Mouse (Mus musculus): ENCODE measurements around the gene Ift122. TPM values are rescaled to one million over a fixed set of nuclear protein-coding genes. Genes with fewer than 3 reads are reported as not detected.

Gene Ift122
- polyA plus RNA-seq, 1 experiment: 21.4 TPM

GRCm38 (mm10) chr6:115935544-115935943 is 82.3 kb downstream of the Ift122 start:
- Histone ChIP-seq H3K36me3 (ENCODE audit: control insufficient read depth, insufficient read depth) (no peaks in the 10 kb centered on the region), H3K79me2 (ENCODE audit: control insufficient read depth, insufficient read depth) (no peaks in the 10 kb centered on the region), H3ac (ENCODE audit: control insufficient read depth, insufficient read length) (no peak overlapping the region), H3K4me2 (ENCODE audit: low read depth) (no peak overlapping the region), H3K4me3 (no peak overlapping the region), H3K27me3 (ENCODE audit: control insufficient read depth, insufficient read depth, insufficient read length) (no peaks in the 10 kb centered on the region)
- TF ChIP-seq CEBPB (IDR thresholded peaks at IDR 0.05; ENCODE audit: insufficient read depth, poor library complexity, severe bottlenecking) (no peak), MAX (IDR thresholded peaks at IDR 0.05; ENCODE audit: low read depth) (no peak), E2F4 (IDR thresholded peaks at IDR 0.05; ENCODE audit: insufficient read depth) (no peak), TCF12 (IDR thresholded peaks at IDR 0.05; ENCODE audit: insufficient read depth, poor library complexity, severe bottlenecking) (no peak), TCF3 (IDR thresholded peaks at IDR 0.05; ENCODE audit: insufficient read length, low read depth) (no peak), USF1 (IDR thresholded peaks at IDR 0.05; ENCODE audit: low read depth) (no peak), MYOG (IDR thresholded peaks at IDR 0.05; ENCODE audit: control insufficient read depth in 1 of 3, insufficient read depth in 1 of 3, insufficient read length in 2 of 3, low read depth in 2 of 3) (no peak), POLR2A (IDR thresholded peaks at IDR 0.05; ENCODE audit: insufficient read length, low read depth) (no peak), SRF (IDR thresholded peaks at IDR 0.05; ENCODE audit: control insufficient read depth, insufficient read length, low read depth) (no peak), REST (IDR thresholded peaks at IDR 0.05; ENCODE audit: insufficient read depth, insufficient read length) (no peak), POLR2AphosphoS2 (IDR thresholded peaks at IDR 0.05; ENCODE audit: insufficient read length, low read depth) (no peak), MYOD1 (IDR thresholded peaks at IDR 0.05; ENCODE audit: control insufficient read depth in 1 of 3, insufficient read length in 2 of 3, low read depth in 2 of 3) (no peak)

- H3K4me2 ChIP-seq (ENCODE audit: low read depth): no peak overlapping the region
- no peak overlapping the region for H3ac ChIP-seq (ENCODE audit: control insufficient read depth, insufficient read length)
- no peaks in the 10 kb centered on the region for H3K36me3 ChIP-seq (ENCODE audit: control insufficient read depth, insufficient read depth)
- H3K27me3 ChIP-seq (ENCODE audit: control insufficient read depth, insufficient read depth, insufficient read length): no peaks in the 10 kb centered on the region
- TF ChIP-seq TCF12 (IDR thresholded peaks at IDR 0.05; ENCODE audit: insufficient read depth, poor library complexity, severe bottlenecking) (no peak), SRF (IDR thresholded peaks at IDR 0.05; ENCODE audit: control insufficient read depth, insufficient read length, low read depth) (no peak), CEBPB (IDR thresholded peaks at IDR 0.05; ENCODE audit: insufficient read depth, poor library complexity, severe bottlenecking) (no peak)
- no peaks in the 10 kb centered on the region for H3K79me2 ChIP-seq (ENCODE audit: control insufficient read depth, insufficient read depth)
- no peak overlapping the region for H3K4me3 ChIP-seq
Observed at GRCm38 (mm10) chr6:115938011-115938410, 84.7 kb downstream of the Ift122 start.

- TF ChIP-seq MYOG (IDR thresholded peaks at IDR 0.05; ENCODE audit: control insufficient read depth in 1 of 3, insufficient read depth in 1 of 3, insufficient read length in 2 of 3, low read depth in 2 of 3): no peak
- no peak for TF ChIP-seq SRF (IDR thresholded peaks at IDR 0.05; ENCODE audit: control insufficient read depth, insufficient read length, low read depth)
- TF ChIP-seq USF1 (IDR thresholded peaks at IDR 0.05; ENCODE audit: low read depth): no peak
- TF ChIP-seq POLR2AphosphoS2 (IDR thresholded peaks at IDR 0.05; ENCODE audit: insufficient read length, low read depth): no peak
- no peak for TF ChIP-seq E2F4 (IDR thresholded peaks at IDR 0.05; ENCODE audit: insufficient read depth)
- no peak for TF ChIP-seq POLR2A (IDR thresholded peaks at IDR 0.05; ENCODE audit: insufficient read length, low read depth)
- TF ChIP-seq MAX (IDR thresholded peaks at IDR 0.05; ENCODE audit: low read depth): no peak
- no peak for TF ChIP-seq REST (IDR thresholded peaks at IDR 0.05; ENCODE audit: insufficient read depth, insufficient read length)
- TF ChIP-seq CEBPB (IDR thresholded peaks at IDR 0.05; ENCODE audit: insufficient read depth, poor library complexity, severe bottlenecking): no peak
- no peak for TF ChIP-seq TCF3 (IDR thresholded peaks at IDR 0.05; ENCODE audit: insufficient read length, low read depth)
- no peak for TF ChIP-seq TCF12 (IDR thresholded peaks at IDR 0.05; ENCODE audit: insufficient read depth, poor library complexity, severe bottlenecking)
- TF ChIP-seq MYOD1 (IDR thresholded peaks at IDR 0.05; ENCODE audit: control insufficient read depth in 1 of 3, insufficient read length in 2 of 3, low read depth in 2 of 3): no peak
- Histone ChIP-seq H3K27me3 (ENCODE audit: control insufficient read depth, insufficient read depth, insufficient read length) (no peaks in the 10 kb centered on the region), H3K36me3 (ENCODE audit: control insufficient read depth, insufficient read depth) (no peaks in the 10 kb centered on the region), H3K4me2 (ENCODE audit: low read depth) (no peak overlapping the region), H3K79me2 (ENCODE audit: control insufficient read depth, insufficient read depth) (no peaks in the 10 kb centered on the region), H3ac (ENCODE audit: control insufficient read depth, insufficient read length) (no peak overlapping the region), H3K4me3 (no peak overlapping the region)
Observed at GRCm38 (mm10) chr6:115938798-115939197, 85.5 kb downstream of the Ift122 start.

- no peak overlapping the region for H3ac ChIP-seq (ENCODE audit: control insufficient read depth, insufficient read length)
- no peaks in the 10 kb centered on the region for H3K27me3 ChIP-seq (ENCODE audit: control insufficient read depth, insufficient read depth, insufficient read length)
- no peak for TF ChIP-seq TCF3 (IDR thresholded peaks at IDR 0.05; ENCODE audit: insufficient read length, low read depth)
- no peak for TF ChIP-seq SRF (IDR thresholded peaks at IDR 0.05; ENCODE audit: control insufficient read depth, insufficient read length, low read depth)
- no peak for TF ChIP-seq E2F4 (IDR thresholded peaks at IDR 0.05; ENCODE audit: insufficient read depth)
- no peak for TF ChIP-seq TCF12 (IDR thresholded peaks at IDR 0.05; ENCODE audit: insufficient read depth, poor library complexity, severe bottlenecking)
- no peak for TF ChIP-seq POLR2A (IDR thresholded peaks at IDR 0.05; ENCODE audit: insufficient read length, low read depth)
- no peak for TF ChIP-seq MYOG (IDR thresholded peaks at IDR 0.05; ENCODE audit: control insufficient read depth in 1 of 3, insufficient read depth in 1 of 3, insufficient read length in 2 of 3, low read depth in 2 of 3)
- H3K4me3 ChIP-seq: no peak overlapping the region
- H3K4me2 ChIP-seq (ENCODE audit: low read depth): no peak overlapping the region
- no peaks in the 10 kb centered on the region for H3K36me3 ChIP-seq (ENCODE audit: control insufficient read depth, insufficient read depth)
- H3K79me2 ChIP-seq (ENCODE audit: control insufficient read depth, insufficient read depth): no peaks in the 10 kb centered on the region
Observed at GRCm38 (mm10) chr6:115940603-115941002, 87.3 kb downstream of the Ift122 start.

GRCm38 (mm10) chr6:115941128-115941527 is 87.9 kb downstream of the Ift122 start:
- H3K36me3 ChIP-seq (ENCODE audit: control insufficient read depth, insufficient read depth): no peaks in the 10 kb centered on the region
- H3K27me3 ChIP-seq (ENCODE audit: control insufficient read depth, insufficient read depth, insufficient read length): no peaks in the 10 kb centered on the region
- no peaks in the 10 kb centered on the region for H3K79me2 ChIP-seq (ENCODE audit: control insufficient read depth, insufficient read depth)
- no peak overlapping the region for H3K4me2 ChIP-seq (ENCODE audit: low read depth)
- H3ac ChIP-seq (ENCODE audit: control insufficient read depth, insufficient read length): no peak overlapping the region
- H3K4me3 ChIP-seq: no peak overlapping the region
- TF ChIP-seq MYOD1 (IDR thresholded peaks at IDR 0.05; ENCODE audit: control insufficient read depth in 1 of 3, insufficient read length in 2 of 3, low read depth in 2 of 3): no peak
- TF ChIP-seq TCF12 (IDR thresholded peaks at IDR 0.05; ENCODE audit: insufficient read depth, poor library complexity, severe bottlenecking): no peak
- no peak for TF ChIP-seq REST (IDR thresholded peaks at IDR 0.05; ENCODE audit: insufficient read depth, insufficient read length)
- TF ChIP-seq E2F4 (IDR thresholded peaks at IDR 0.05; ENCODE audit: insufficient read depth): no peak
- no peak for TF ChIP-seq CEBPB (IDR thresholded peaks at IDR 0.05; ENCODE audit: insufficient read depth, poor library complexity, severe bottlenecking)
- TF ChIP-seq TCF3 (IDR thresholded peaks at IDR 0.05; ENCODE audit: insufficient read length, low read depth): no peak
- TF ChIP-seq SRF (IDR thresholded peaks at IDR 0.05; ENCODE audit: control insufficient read depth, insufficient read length, low read depth): no peak
- TF ChIP-seq MAX (IDR thresholded peaks at IDR 0.05; ENCODE audit: low read depth): no peak
- no peak for TF ChIP-seq USF1 (IDR thresholded peaks at IDR 0.05; ENCODE audit: low read depth)
- TF ChIP-seq POLR2AphosphoS2 (IDR thresholded peaks at IDR 0.05; ENCODE audit: insufficient read length, low read depth): no peak
- TF ChIP-seq POLR2A (IDR thresholded peaks at IDR 0.05; ENCODE audit: insufficient read length, low read depth): no peak
- no peak for TF ChIP-seq MYOG (IDR thresholded peaks at IDR 0.05; ENCODE audit: control insufficient read depth in 1 of 3, insufficient read depth in 1 of 3, insufficient read length in 2 of 3, low read depth in 2 of 3)

Measured in myocyte (in vitro differentiated cells).